Mouse (Mus musculus) gonadal fat pad, adult 2 months (tissue): ENCODE measurements around the gene Msmp. TPM values are rescaled to one million over a fixed set of nuclear protein-coding genes. Genes with fewer than 3 reads are reported as not detected.

Source experiments
- DNase-seq: peaks from one replicate; pipeline ENCODE4 v3.0.0-alpha.2; 2012; ENCODE audit warnings: low read depth
- polyA plus RNA-seq: library from polyadenylated mRNA; depleted of rRNA; stranded (reverse); fragments of >200 nt; gene quantifications from 2 replicates; pipeline ENCODE4 v1.2.3, GENCODE M21; 2012; rRNA removed

The Msmp gene
- 0.99 and 2.0 TPM in 2 replicates for polyA plus RNA-seq

- no peak for DNase-seq
Observed at GRCm38 (mm10) chr4:43584444-43585416, at the start of gene Msmp. Gene Msmp, minus strand, starts transcription at chr4:43584494.

- no peak for DNase-seq
Observed at GRCm38 (mm10) chr4:43633736-43634135, 49.4 kb upstream of the Msmp start.

GRCm38 (mm10) chr4:43633296-43633695 lies 49.0 kb upstream of the Msmp start:
- no peak for DNase-seq

- no peak for DNase-seq
Observed at GRCm38 (mm10) chr4:43631956-43632920, 47.9 kb upstream of the Msmp start.

- DNase-seq = no peak
Observed at GRCm38 (mm10) chr4:43631046-43631955, 47.0 kb upstream of the Msmp start, which contains the start of gene Npr2. Gene Npr2, plus strand, starts transcription at chr4:43631935.

- DNase-seq = no peak
Observed at GRCm38 (mm10) chr4:43630671-43631045, 46.4 kb upstream of the Msmp start.

GRCm38 (mm10) chr4:43630030-43630581 lies 45.8 kb upstream of the Msmp start:
- peak; percentile 30 for DNase-seq

- no peak for DNase-seq
Observed at GRCm38 (mm10) chr4:43629106-43629817, 45.0 kb upstream of the Msmp start.

GRCm38 (mm10) chr4:43620146-43620778 lies 36.0 kb upstream of the Msmp start:
- no peak for DNase-seq

GRCm38 (mm10) chr4:43613060-43613730 lies 28.9 kb upstream of the Msmp start:
- DNase-seq = no peak

- DNase-seq = no peak
Observed at GRCm38 (mm10) chr4:43612534-43612933, 28.2 kb upstream of the Msmp start.

GRCm38 (mm10) chr4:43604751-43605685 lies 20.7 kb upstream of the Msmp start:
- no peak for DNase-seq

- DNase-seq = no peak
Observed at GRCm38 (mm10) chr4:43604099-43604498, 19.8 kb upstream of the Msmp start.

- DNase-seq = no peak
Observed at GRCm38 (mm10) chr4:43600195-43600934, 16.1 kb upstream of the Msmp start.

GRCm38 (mm10) chr4:43598650-43599380 lies 14.5 kb upstream of the Msmp start:
- DNase-seq = no peak

- no peak for DNase-seq
Observed at GRCm38 (mm10) chr4:43598200-43598599, 13.9 kb upstream of the Msmp start.
